Mouse (Mus musculus) hindbrain, embryonic 11.5 days (tissue): ENCODE results near the gene Gm20388. TPM values are rescaled to one million over a fixed set of nuclear protein-coding genes. Genes with fewer than 3 reads are reported as not detected.

Source experiments
- ATAC-seq: fragments of 200-750 bp; cut with Nextera tagmentation; 2 replicates; pipeline ENCODE4 v1.8.0; 2017; ENCODE audit warnings: mild to moderate bottlenecking, moderate TSS enrichment, moderate library complexity; ENCODE audit not compliant: low FRiP score
- DNase-seq: peaks from one replicate; pipeline ENCODE4 v3.0.0-alpha.2; 2015; ENCODE audit warnings: low spot score
- H3K27ac ChIP-seq: fragments of 300-500 bp; sonication (generic); 2 replicates; pipeline ENCODE4 v1.5.1; 2014; ENCODE audit warnings: mild to moderate bottlenecking, low read depth, low read length
- H3K27me3 ChIP-seq: fragments of 300-500 bp; sonication (generic); 2 replicates; pipeline ENCODE4 v1.6.1; 2014; ENCODE audit warnings: mild to moderate bottlenecking, low read length, moderate library complexity, mixed read lengths; ENCODE audit not compliant: control insufficient read depth, insufficient read depth
- H3K36me3 ChIP-seq: fragments of 300-500 bp; sonication (generic); 2 replicates; pipeline ENCODE4 v1.6.1; 2014; ENCODE audit warnings: mild to moderate bottlenecking, low read length, moderate library complexity, mixed read lengths; ENCODE audit not compliant: control insufficient read depth, insufficient read depth
- H3K4me1 ChIP-seq: fragments of 300-500 bp; sonication (generic); replicated peaks from 2 replicates; pipeline ENCODE4 v1.6.1; 2014; ENCODE audit warnings: low read length, mixed read lengths; ENCODE audit not compliant: control insufficient read depth, insufficient read depth
- H3K4me2 ChIP-seq: fragments of 300-500 bp; sonication (generic); replicated peaks from 2 replicates; pipeline ENCODE4 v1.6.1; 2014; ENCODE audit warnings: mild to moderate bottlenecking, low read depth, low read length
- H3K4me3 ChIP-seq: fragments of 300-500 bp; sonication (generic); 2 replicates; pipeline ENCODE4 v1.5.1; 2014; ENCODE audit warnings: low read depth, low read length
- H3K9ac ChIP-seq: fragments of 300-500 bp; sonication (generic); 2 replicates; pipeline ENCODE4 v1.6.1; 2014; ENCODE audit warnings: low read depth, low read length
- H3K9me3 ChIP-seq: fragments of 300-500 bp; sonication (generic); 2 replicates; pipeline ENCODE4 v1.6.1; 2016; ENCODE audit warnings: low read length; ENCODE audit not compliant: control insufficient read depth
- WGBS: fragments of 180-500 bp; shearing (Covaris S2); extraction: QIAGEN DNeasy Blood & Tissue Kit; methylation state at CpG from one replicate; pipeline ENCODE4 v1.1.7; 2014; 5-methylcytosine and 5-hydroxymethylcytosine counted together
- polyA plus RNA-seq: library from polyadenylated mRNA; unstranded; fragments of >200 nt; fragmentation: Nextera tagmentation; extraction: Ambion mirVana; gene quantifications from 2 replicates; pipeline ENCODE4 v1.2.1, GENCODE M21; 2014

The Gm20388 gene
- polyA plus RNA-seq, 1 experiment from 2014 or later: 11.8 TPM

DNA sequence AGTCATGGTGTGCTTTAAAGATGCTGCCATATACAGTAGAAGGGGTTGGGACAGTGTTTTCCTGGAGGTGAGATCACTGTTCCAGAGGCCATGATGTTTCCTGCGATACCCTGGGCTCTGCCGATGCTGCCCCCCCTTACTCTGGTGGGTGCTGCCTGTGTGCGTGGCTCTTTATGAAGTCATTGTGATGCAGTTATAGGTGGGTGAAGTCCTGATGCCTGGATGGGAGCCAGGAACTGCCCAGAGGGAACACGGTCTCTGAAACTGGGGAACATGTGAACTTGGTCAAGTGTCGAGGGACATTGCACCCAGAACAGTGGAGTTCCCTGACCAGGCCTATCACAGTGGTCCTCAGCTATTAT, 2802.5 kb downstream of the Gm20388 start:
- H3K4me1 ChIP-seq: 0 out of 2 replicates have a peak, but pooled peaks cover 2% of the 10 kb centered on the region
- no peak overlapping the region for H3K4me3 ChIP-seq
- H3K9me3 ChIP-seq: no peaks in the 10 kb centered on the region
- no peak overlapping the region for H3K4me2 ChIP-seq
- no peaks in the 10 kb centered on the region for H3K36me3 ChIP-seq
- 0 out of 2 replicates have a peak, but pooled peaks cover 2% of the 10 kb centered on the region for H3K27me3 ChIP-seq
- H3K9ac ChIP-seq: no peak overlapping the region
- ATAC-seq (no peak), DNase-seq (no peak)
- WGBS: 94% methylated on average over 5 of the region's 5 CpGs
- no peak overlapping the region for H3K27ac ChIP-seq

DNA sequence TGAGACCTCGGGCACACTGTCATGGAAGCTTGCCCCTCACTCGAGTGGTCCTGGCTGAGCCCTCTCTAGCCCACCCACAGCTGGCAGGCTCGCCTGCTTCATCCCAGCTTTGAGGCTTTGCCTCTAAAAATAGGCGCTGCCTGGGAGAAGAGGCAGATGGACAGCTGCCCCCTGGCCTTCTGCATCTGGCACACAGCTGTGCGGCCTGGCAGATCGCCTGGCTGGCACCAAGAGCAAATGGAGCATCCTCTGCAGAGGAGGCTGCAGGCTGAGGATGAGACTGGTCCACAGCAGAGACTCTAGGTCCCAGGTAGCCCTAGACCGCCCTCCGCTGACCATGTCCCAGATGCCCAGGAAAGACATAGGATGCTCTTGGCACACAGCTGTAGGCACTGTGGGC, 2805.9 kb downstream of the Gm20388 start:
- Histone ChIP-seq H3K36me3 (no peaks in the 10 kb centered on the region), H3K4me2 (no peak overlapping the region), H3K4me1 (peaks cover 9% of the 10 kb centered on the region), H3K9ac (no peak overlapping the region), H3K27ac (no peak overlapping the region), H3K4me3 (no peak overlapping the region), H3K27me3 (0 out of 2 replicates have a peak, but pooled peaks cover 2% of the 10 kb centered on the region), H3K9me3 (no peaks in the 10 kb centered on the region)
- no peak for ATAC-seq
- WGBS: 76% methylated on average over 8 of the region's 8 CpGs
- no peak for DNase-seq

DNA sequence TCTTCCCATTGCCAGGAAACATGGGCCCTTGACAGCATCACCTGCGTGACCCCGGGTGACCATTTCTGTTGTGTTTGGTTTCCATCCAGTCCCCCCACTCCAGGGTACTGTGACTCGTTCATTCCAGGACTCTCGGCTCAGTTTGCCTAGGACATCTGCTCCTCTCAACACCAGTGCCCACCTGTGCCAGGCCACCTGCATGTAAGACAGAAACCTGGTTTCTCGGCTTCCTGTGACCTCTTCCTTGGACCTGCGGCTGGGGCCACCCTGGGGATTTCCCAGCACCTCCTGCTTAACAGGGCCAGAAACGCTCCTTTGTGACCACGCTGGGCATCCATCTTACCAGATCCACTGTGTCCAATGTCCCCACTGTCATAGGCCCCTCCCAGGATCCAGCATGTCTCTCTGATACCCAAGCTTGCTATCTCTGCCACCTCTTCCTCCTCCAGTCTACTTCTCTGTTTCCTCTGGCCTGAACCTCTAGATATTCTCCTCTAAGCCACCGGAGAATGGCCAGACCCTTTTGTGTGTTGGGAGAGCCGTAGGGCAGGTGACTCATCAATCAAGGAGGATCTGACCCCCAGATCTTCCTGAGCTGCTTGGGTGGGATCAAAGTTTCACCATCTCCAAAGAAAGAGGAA, 2807.3 kb downstream of the Gm20388 start:
- Histone ChIP-seq H3K27ac (no peak overlapping the region), H3K4me1 (peaks cover 9% of the 10 kb centered on the region), H3K9ac (no peak overlapping the region), H3K9me3 (no peaks in the 10 kb centered on the region), H3K4me2 (no peak overlapping the region), H3K36me3 (no peaks in the 10 kb centered on the region), H3K4me3 (no peak overlapping the region), H3K27me3 (peaks cover 2% of the 10 kb centered on the region; the same call in 1 of the 2 replicates)
- no peak for ATAC-seq
- DNase-seq: no peak
- WGBS: 85% methylated on average over 10 of the region's 10 CpGs

DNA sequence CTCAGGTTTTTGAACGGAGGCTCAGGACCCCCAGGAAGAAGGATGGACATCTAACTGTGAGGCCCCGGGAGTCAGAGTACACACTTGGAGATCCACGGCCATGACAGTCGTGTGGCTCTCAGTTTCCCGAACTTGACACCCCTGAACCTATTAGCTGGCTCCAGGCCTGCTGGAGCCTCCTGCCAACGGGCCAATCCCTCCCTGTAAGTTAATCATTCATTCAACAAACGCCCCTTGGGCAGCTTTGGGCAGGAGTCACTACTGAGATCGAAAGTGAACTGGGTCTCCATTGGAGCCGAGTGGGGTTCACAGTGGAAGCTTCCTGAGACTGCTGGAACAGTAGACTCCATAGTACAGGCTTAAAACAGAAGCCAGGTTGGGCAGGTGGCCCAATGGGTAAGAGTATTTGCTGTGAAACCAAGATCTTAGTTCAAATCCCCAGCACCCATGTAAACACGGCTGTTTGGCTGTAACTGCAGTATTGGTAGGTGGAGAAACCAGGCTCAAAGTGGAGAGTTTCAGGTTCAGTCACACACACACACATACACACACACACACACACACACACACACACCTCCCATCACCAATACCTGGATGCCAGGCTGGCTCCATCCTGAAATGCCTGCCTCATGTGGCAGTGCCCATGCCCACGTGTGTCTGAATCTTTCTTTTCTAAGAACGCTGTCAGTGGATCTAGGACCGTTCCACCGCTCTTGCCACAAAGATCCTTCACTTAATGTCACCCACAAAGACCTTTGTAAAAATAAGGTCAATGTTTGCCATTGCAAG, 2808.3 kb downstream of the Gm20388 start:
- Histone ChIP-seq H3K9ac (no peak overlapping the region), H3K4me1 (peaks cover 9% of the 10 kb centered on the region), H3K36me3 (no peaks in the 10 kb centered on the region), H3K9me3 (no peaks in the 10 kb centered on the region), H3K27ac (no peak overlapping the region), H3K4me2 (no peak overlapping the region), H3K27me3 (peaks cover 2% of the 10 kb centered on the region; the same call in 1 of the 2 replicates), H3K4me3 (no peak overlapping the region)
- DNase-seq (no peak), ATAC-seq (no peak)
- 80% methylated on average over 14 of the region's 14 CpGs for WGBS

DNA sequence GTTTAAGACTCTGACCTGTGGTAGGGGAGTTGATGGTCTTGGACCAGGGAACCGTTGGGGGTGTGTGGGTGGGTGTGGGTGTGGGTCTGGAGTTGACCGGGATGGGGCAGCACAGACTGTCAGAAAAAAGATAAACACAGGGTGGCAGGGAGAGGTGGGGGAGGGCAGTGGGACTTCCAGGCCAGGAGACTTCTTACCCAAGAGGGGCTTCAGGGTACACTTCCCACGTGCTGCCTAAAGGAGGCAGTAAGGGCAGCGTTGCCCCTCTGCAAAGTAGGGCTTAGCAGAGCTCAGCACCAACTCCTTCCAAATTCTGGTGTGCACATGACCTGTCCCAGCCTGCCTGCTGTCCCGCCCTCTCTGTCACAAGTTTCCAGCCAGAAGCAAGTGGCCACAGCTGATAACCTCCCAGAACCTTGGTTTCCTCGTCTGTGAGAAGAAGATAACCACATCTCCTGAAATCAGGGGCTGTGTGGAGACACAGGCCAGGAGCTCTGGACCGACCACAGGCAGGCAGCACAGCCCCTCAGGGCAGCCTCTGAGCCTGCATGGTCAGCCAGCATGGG, 2808.9 kb downstream of the Gm20388 start:
- Histone ChIP-seq H3K36me3 (no peaks in the 10 kb centered on the region), H3K4me1 (peaks cover 9% of the 10 kb centered on the region), H3K27me3 (peaks cover under 1% of the 10 kb centered on the region; the same call in 1 of the 2 replicates), H3K9ac (no peak overlapping the region), H3K27ac (peak overlapping the region; percentile 67), H3K9me3 (no peaks in the 10 kb centered on the region), H3K4me3 (no peak overlapping the region), H3K4me2 (no peak overlapping the region)
- peak; percentile 24 for DNase-seq
- peak; percentile 41; the same call in 1 of the 2 replicates for ATAC-seq
- 35% methylated on average over 7 of the region's 7 CpGs for WGBS

DNA sequence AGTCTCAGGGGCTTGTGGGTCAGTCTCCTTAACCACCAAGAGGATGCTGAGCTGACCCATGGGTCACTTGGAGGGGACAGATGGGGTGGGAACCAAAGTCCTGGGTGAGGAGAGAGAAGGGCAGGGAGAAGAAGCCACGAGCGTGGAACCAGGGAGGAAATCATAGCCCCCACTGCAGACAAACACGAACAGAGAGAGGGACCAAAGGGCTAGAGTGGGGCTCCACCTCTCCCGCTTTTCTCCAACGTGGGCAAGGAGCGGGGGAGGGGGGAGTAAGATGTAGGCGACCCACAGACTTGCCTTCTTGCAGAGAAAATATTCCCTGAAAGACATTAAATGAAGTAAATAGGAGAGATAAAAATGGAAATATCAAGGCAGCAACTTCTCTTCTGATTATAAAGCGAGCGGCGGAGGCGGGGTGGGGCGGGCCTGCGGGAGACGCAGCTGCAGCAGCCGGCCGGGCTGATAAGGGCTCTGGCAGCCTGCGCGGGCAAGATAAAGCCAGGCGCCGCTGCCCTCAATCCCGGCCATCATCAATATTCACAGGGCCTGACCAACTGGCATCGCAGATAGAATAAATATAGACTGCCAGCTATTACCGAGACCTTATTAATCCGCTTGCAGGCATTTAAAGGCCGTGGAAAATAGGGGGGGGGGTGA, 2809.6 kb downstream of the Gm20388 start:
- peak overlapping the region; percentile 11; the same call in 1 of the 2 replicates for H3K4me2 ChIP-seq
- H3K4me3 ChIP-seq: no peak overlapping the region
- H3K9ac ChIP-seq: no peak overlapping the region
- H3K36me3 ChIP-seq: no peaks in the 10 kb centered on the region
- 16% methylated on average over 25 of the region's 25 CpGs for WGBS
- H3K4me1 ChIP-seq: peaks cover 9% of the 10 kb centered on the region
- no peaks in the 10 kb centered on the region; the same call in 1 of the 2 replicates for H3K27me3 ChIP-seq
- H3K27ac ChIP-seq: peak overlapping the region; percentile 67
- peak; percentile 72 for ATAC-seq
- DNase-seq: peak; percentile 57
- no peaks in the 10 kb centered on the region for H3K9me3 ChIP-seq

DNA sequence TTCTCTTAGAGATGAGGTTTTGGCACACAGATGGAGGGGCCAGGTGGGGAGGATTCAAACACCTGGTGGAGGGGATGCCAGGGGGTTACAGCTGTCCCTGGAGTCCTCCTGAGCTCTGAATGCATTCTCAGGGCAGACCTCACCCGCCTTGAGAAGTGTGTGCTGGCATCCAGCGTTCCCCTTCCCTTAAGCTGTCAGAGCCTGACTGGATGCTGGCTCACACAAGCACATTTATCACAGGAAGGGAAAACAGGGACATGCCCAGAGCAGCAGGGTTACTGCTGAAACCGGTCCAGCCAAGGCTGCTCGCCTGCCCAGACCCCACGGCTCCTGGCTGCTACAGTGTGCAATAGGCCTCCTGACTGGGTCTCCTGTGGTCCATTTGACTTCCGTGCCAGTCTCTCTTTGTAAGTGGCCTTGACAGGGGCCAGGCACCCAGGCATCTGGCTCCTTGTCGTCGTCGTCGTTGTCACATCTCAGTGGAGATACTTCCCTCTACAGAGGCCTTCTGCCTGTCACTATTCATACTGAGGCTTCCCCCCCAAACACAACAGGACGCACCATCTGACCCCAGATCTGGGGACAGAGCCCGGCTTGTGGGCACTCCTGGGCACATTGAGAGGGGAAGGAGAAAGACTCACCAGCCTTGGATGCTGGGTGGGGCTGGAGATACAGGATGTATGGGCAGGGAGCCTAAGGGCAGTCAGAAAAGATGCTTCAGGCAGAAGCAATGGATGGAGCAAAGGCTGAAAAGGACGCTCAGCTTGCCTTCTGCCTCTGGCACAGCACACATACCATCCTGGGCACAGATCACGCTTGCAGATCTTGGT, 2810.4 kb downstream of the Gm20388 start:
- ATAC-seq: 0 out of 2 replicates have a peak, but pooled peaks have one; percentile 39
- H3K27ac ChIP-seq: peak overlapping the region; percentile 67
- H3K9ac ChIP-seq: 0 out of 2 replicates have a peak overlapping the region, but pooled peaks have one; percentile 5

DNA sequence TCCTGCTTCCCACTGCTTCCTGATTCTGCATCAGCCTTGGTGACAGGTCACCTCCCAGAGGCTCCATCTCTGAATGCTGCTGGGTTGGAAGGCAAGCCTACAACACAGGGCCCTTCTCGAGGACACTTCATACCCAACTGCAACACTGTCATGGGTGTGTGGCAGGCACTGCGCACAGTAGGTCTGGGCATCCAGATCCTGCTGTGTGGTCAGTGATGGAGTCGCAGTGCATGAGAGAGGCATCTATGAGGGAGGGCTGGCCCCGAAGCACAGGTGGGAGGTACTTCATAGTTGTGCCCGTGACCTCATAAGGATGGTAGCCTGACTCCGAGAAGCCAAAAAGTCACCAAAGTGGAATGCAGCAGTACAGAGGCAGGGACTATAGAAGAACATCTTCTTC, 2814.5 kb downstream of the Gm20388 start:
- no peak for DNase-seq
- Histone ChIP-seq H3K27ac (no peak overlapping the region), H3K4me1 (peaks cover 6% of the 10 kb centered on the region; the same call in 1 of the 2 replicates), H3K36me3 (no peaks in the 10 kb centered on the region), H3K4me2 (no peak overlapping the region), H3K9ac (no peak overlapping the region), H3K27me3 (no peaks in the 10 kb centered on the region; the same call in 1 of the 2 replicates), H3K9me3 (no peaks in the 10 kb centered on the region), H3K4me3 (no peak overlapping the region)
- 92% methylated on average over 6 of the region's 6 CpGs for WGBS
- no peak for ATAC-seq

More for the DNA sequence above, 2810.4 kb downstream of the Gm20388 start:
- Histone ChIP-seq H3K4me3 (no peak overlapping the region), H3K4me1 (peaks cover 9% of the 10 kb centered on the region), H3K36me3 (no peaks in the 10 kb centered on the region), H3K9me3 (no peaks in the 10 kb centered on the region), H3K27me3 (no peaks in the 10 kb centered on the region; the same call in 1 of the 2 replicates), H3K4me2 (no peak overlapping the region)
- 69% methylated on average over 14 of the region's 14 CpGs for WGBS
- DNase-seq: peak; percentile 23
